Mouse (Mus musculus): Measurements from ENCODE around the gene Stat6.

DNA sequence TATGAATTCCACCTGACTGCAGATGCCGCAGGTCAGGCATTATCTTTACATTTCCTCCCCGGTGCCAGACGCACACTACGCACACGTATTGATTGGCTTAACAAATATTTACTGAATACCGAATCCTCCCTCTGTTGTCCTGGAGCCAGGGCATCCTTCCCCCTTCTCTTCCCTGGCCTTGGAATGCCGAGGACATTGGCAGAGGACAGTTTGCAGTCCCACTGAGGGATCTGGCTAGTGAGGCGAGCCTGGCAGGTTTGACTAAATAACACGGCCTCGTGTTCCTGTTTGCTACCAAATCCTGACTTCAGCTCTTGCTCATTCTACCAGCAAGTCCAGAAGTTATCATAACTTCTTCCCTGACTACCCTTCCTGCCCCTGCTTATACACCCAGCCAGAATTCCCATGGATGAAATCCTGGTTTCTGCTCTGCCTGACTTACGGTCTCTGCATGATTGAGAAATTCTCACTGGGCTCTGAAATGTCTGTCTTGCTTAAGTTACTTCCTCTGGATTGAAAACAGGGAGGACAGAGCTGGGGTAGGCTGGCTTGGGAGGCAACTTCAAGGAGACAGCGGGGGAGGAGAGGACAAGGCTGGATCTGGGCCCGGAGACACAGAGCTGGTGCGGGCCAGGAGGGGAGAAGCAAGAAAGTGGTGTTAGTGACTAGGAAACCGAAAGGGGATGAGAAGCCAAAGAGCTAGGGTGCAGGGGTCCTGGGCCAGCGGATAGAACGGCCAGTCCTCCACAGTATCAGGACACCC is 42.8 kb upstream of the Stat6 start:
- TF ChIP-seq CTCF (IDR thresholded peaks at IDR 0.05; ENCODE audit: control insufficient read depth, insufficient read depth, low read length) (no peak), POLR2A (IDR thresholded peaks at IDR 0.05; ENCODE audit: borderline replicate concordance, control insufficient read depth, low read depth, low read length) (no peak)
